Mouse (Mus musculus): Measurements from ENCODE around the gene Olfr732. TPM values are rescaled to one million over a fixed set of nuclear protein-coding genes. Genes with fewer than 3 reads are reported as not detected.

Gene Olfr732
- not detected for polyA plus RNA-seq (2014; fragmentation: Illumina TruSeq; extraction: RNeasy Lipid Tissue Mini Kit (QIAGEN cat#74804); ENCODE audit: low read depth, low replicate concordance)

DNA sequence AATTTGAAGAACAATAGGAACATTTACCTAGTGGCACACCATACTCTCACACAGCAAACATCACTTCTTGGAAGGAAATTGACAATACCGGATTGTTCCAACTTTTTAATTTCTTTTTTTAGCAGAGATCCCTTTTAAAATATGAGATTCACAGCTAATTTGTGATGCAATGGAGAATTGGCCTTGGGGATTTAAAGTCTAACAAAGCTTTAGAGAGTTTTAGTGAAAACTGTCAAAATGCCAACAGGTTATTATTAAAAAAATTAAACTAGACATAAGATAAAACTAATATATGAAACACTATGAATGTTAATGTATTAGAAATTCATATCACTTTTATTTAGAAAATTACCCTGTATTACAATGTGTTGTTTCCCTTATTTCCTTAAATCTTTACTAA, at the start of gene Olfr732:
TSS of gene Olfr732 (minus strand) at position 101 of the 400 bp plus-strand sequence.

DNA sequence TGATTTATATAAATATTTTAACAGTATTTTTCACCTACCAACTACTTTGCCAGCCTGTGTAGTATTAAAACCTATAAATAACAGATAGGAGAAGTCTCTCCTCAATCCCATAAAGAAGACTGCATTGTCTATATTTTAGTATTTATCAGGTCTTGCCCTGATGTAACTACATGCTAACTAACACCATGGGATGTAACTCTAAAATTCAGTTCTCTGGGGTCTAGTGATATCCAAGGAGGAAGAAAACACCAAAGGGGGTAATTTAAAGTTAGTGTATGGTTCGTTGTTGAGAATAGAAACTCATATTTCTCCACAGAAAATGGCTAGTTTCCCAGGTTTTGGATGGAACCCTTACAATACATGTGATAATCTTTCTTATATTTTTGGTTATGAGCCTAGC, 42.7 kb upstream of the Olfr732 start, which contains the start of gene Olfr734:
TSS of gene Olfr734 (minus strand) at position 101 of the 400 bp plus-strand sequence.

DNA sequence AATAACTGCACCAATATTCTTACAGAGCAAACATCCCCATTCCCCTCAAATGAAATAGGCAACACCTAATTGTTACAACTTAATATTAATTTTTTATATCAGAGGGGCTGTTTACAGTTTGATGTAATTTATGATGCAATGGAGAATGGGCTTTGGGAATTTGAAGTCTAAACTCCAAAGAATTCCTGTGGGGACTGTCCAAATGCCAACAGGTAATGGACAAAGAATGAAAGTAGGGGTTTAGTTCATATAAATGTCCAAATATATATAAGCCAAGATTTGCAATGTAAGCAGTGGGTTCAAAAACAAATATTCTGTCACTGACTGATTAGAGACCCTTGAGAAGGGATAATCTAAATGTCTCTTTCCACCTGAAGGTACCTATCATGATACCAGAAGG, 17.4 kb upstream of the Olfr732 start, which contains the start of gene Olfr733:
TSS of gene Olfr733 (minus strand) at position 101 of the 400 bp plus-strand sequence.

DNA sequence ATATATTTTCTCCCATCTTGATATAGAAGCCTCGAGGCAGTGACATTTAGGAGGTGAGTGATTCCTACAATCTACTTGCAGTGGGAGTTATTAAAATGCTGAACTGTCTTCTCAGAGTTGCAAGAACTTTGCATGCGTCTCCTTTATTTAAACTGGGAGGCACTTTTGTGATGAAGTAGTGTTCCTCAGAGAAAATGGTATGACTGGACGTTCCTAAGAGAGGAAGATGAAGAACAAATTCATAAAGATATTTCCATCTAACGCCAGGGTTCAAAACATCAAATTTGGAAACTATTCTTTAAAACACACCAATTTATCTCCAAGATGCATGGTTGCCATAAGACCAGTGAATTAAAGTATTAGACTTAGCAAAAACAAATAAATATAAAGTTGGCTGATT, 42.2 kb downstream of the Olfr732 start, which contains the start of gene Olfr731:
TSS of gene Olfr731 (minus strand) at position 101 of the 400 bp plus-strand sequence.

Other genes with a start within 250 kb of the Olfr732 start
- gene Olfr725, start 243.8 kb downstream of the Olfr732 start, polyA plus RNA-seq (2014; fragmentation: Illumina TruSeq; extraction: RNeasy Lipid Tissue Mini Kit (QIAGEN cat#74804); ENCODE audit: low read depth, low replicate concordance) = not detected
- gene Olfr726, start 193.3 kb downstream of the Olfr732 start, polyA plus RNA-seq (2014; fragmentation: Illumina TruSeq; extraction: RNeasy Lipid Tissue Mini Kit (QIAGEN cat#74804); ENCODE audit: low read depth, low replicate concordance) = not detected
- gene Olfr727, start 161.0 kb downstream of the Olfr732 start, polyA plus RNA-seq (2014; fragmentation: Illumina TruSeq; extraction: RNeasy Lipid Tissue Mini Kit (QIAGEN cat#74804); ENCODE audit: low read depth, low replicate concordance) = not detected
- gene Olfr728, start 141.5 kb downstream of the Olfr732 start, polyA plus RNA-seq (2014; fragmentation: Illumina TruSeq; extraction: RNeasy Lipid Tissue Mini Kit (QIAGEN cat#74804); ENCODE audit: low read depth, low replicate concordance) = not detected
- not detected for gene Olfr729, start 131.3 kb downstream of the Olfr732 start, polyA plus RNA-seq (2014; fragmentation: Illumina TruSeq; extraction: RNeasy Lipid Tissue Mini Kit (QIAGEN cat#74804); ENCODE audit: low read depth, low replicate concordance)
- not detected for gene Olfr730, start 96.0 kb downstream of the Olfr732 start, polyA plus RNA-seq (2014; fragmentation: Illumina TruSeq; extraction: RNeasy Lipid Tissue Mini Kit (QIAGEN cat#74804); ENCODE audit: low read depth, low replicate concordance)
- gene Olfr731, start 42.3 kb downstream of the Olfr732 start, polyA plus RNA-seq (2014; fragmentation: Illumina TruSeq; extraction: RNeasy Lipid Tissue Mini Kit (QIAGEN cat#74804); ENCODE audit: low read depth, low replicate concordance) = not detected
- gene Olfr733, start 17.3 kb upstream of the Olfr732 start, polyA plus RNA-seq (2014; fragmentation: Illumina TruSeq; extraction: RNeasy Lipid Tissue Mini Kit (QIAGEN cat#74804); ENCODE audit: low read depth, low replicate concordance) = not detected
- not detected for gene Olfr734, start 42.6 kb upstream of the Olfr732 start, polyA plus RNA-seq (2014; fragmentation: Illumina TruSeq; extraction: RNeasy Lipid Tissue Mini Kit (QIAGEN cat#74804); ENCODE audit: low read depth, low replicate concordance)
- not detected for gene Olfr735, start 64.7 kb upstream of the Olfr732 start, polyA plus RNA-seq (2014; fragmentation: Illumina TruSeq; extraction: RNeasy Lipid Tissue Mini Kit (QIAGEN cat#74804); ENCODE audit: low read depth, low replicate concordance)
- gene Tlr11, start 73.7 kb upstream of the Olfr732 start, polyA plus RNA-seq (2014; fragmentation: Illumina TruSeq; extraction: RNeasy Lipid Tissue Mini Kit (QIAGEN cat#74804); ENCODE audit: low read depth, low replicate concordance) = 0.42 TPM
- gene Olfr736, start 97.0 kb upstream of the Olfr732 start, polyA plus RNA-seq (2014; fragmentation: Illumina TruSeq; extraction: RNeasy Lipid Tissue Mini Kit (QIAGEN cat#74804); ENCODE audit: low read depth, low replicate concordance) = not detected
- gene Olfr738, start 123.4 kb upstream of the Olfr732 start, polyA plus RNA-seq (2014; fragmentation: Illumina TruSeq; extraction: RNeasy Lipid Tissue Mini Kit (QIAGEN cat#74804); ENCODE audit: low read depth, low replicate concordance) = not detected
- not detected for gene Olfr739, start 134.4 kb upstream of the Olfr732 start, polyA plus RNA-seq (2014; fragmentation: Illumina TruSeq; extraction: RNeasy Lipid Tissue Mini Kit (QIAGEN cat#74804); ENCODE audit: low read depth, low replicate concordance)
- not detected for gene Olfr740, start 161.3 kb upstream of the Olfr732 start, polyA plus RNA-seq (2014; fragmentation: Illumina TruSeq; extraction: RNeasy Lipid Tissue Mini Kit (QIAGEN cat#74804); ENCODE audit: low read depth, low replicate concordance)
- gene Olfr741, start 188.5 kb upstream of the Olfr732 start, polyA plus RNA-seq (2014; fragmentation: Illumina TruSeq; extraction: RNeasy Lipid Tissue Mini Kit (QIAGEN cat#74804); ENCODE audit: low read depth, low replicate concordance) = not detected
- not detected for gene Olfr742, start 219.4 kb upstream of the Olfr732 start, polyA plus RNA-seq (2014; fragmentation: Illumina TruSeq; extraction: RNeasy Lipid Tissue Mini Kit (QIAGEN cat#74804); ENCODE audit: low read depth, low replicate concordance)
- not detected for gene Olfr743, start 237.6 kb upstream of the Olfr732 start, polyA plus RNA-seq (2014; fragmentation: Illumina TruSeq; extraction: RNeasy Lipid Tissue Mini Kit (QIAGEN cat#74804); ENCODE audit: low read depth, low replicate concordance)

Data from liver, adult 10 weeks (tissue).